Mouse (Mus musculus): ENCODE results near the gene Cbfb. TPM values are rescaled to one million over a fixed set of nuclear protein-coding genes. Genes with fewer than 3 reads are reported as not detected.

Gene Cbfb
- polyA plus RNA-seq, 1 experiment from 2014 or later: 85.2 TPM

GRCm38 (mm10) chr8:105182201-105182600 is 11.7 kb downstream of the Cbfb start:
- Histone ChIP-seq H3K9me3 (ENCODE audit: low read depth, low read length) (no peaks in the 10 kb centered on the region), H3K27me3 (ENCODE audit: insufficient read depth, low read length) (no peaks in the 10 kb centered on the region), H3K9ac (no peak overlapping the region), H3K4me2 (no peak overlapping the region), H3K36me3 (ENCODE audit: insufficient read depth) (peaks cover 58% of the 10 kb centered on the region), H3K4me3 (ENCODE audit: low read depth, low read length) (no peak overlapping the region), H3K4me1 (ENCODE audit: insufficient read depth) (no peaks in the 10 kb centered on the region), H3K27ac (ENCODE audit: low read depth) (no peak overlapping the region)
- 59% methylated on average over 1 of the region's 1 CpGs for WGBS
- no peak for TF ChIP-seq CTCF (IDR thresholded peaks at IDR 0.05; ENCODE audit: low read depth)
- DNase-seq (no peak), ATAC-seq (ENCODE audit: insufficient read depth) (no peak)

- DNase-seq: no peak
- no peak for ATAC-seq (ENCODE audit: insufficient read depth)
- WGBS: 65% methylated on average over 1 of the region's 1 CpGs
- no peak overlapping the region for H3K4me3 ChIP-seq (ENCODE audit: low read depth, low read length)
- H3K9me3 ChIP-seq (ENCODE audit: low read depth, low read length): no peaks in the 10 kb centered on the region
- no peak overlapping the region for H3K9ac ChIP-seq
- H3K27me3 ChIP-seq (ENCODE audit: insufficient read depth, low read length): no peaks in the 10 kb centered on the region
- no peaks in the 10 kb centered on the region for H3K4me1 ChIP-seq (ENCODE audit: insufficient read depth)
- H3K27ac ChIP-seq (ENCODE audit: low read depth): no peak overlapping the region
- peaks cover 42% of the 10 kb centered on the region for H3K36me3 ChIP-seq (ENCODE audit: insufficient read depth)
- no peak for TF ChIP-seq CTCF (IDR thresholded peaks at IDR 0.05; ENCODE audit: low read depth)
- H3K4me2 ChIP-seq: no peak overlapping the region
Measured at GRCm38 (mm10) chr8:105186467-105187005, 16.1 kb downstream of the Cbfb start.

GRCm38 (mm10) chr8:105192182-105192581 is 21.7 kb downstream of the Cbfb start:
- ATAC-seq (ENCODE audit: insufficient read depth) (no peak), DNase-seq (no peak)
- TF ChIP-seq CTCF (IDR thresholded peaks at IDR 0.05; ENCODE audit: low read depth): no peak
- no peaks in the 10 kb centered on the region for H3K9me3 ChIP-seq (ENCODE audit: low read depth, low read length)
- peaks cover 45% of the 10 kb centered on the region for H3K36me3 ChIP-seq (ENCODE audit: insufficient read depth)
- H3K27ac ChIP-seq (ENCODE audit: low read depth): no peak overlapping the region
- no peak overlapping the region for H3K4me2 ChIP-seq
- no peaks in the 10 kb centered on the region for H3K4me1 ChIP-seq (ENCODE audit: insufficient read depth)
- no peaks in the 10 kb centered on the region for H3K27me3 ChIP-seq (ENCODE audit: insufficient read depth, low read length)
- 93% methylated on average over 5 of the region's 5 CpGs for WGBS
- H3K9ac ChIP-seq: no peak overlapping the region
- H3K4me3 ChIP-seq (ENCODE audit: low read depth, low read length): no peak overlapping the region

GRCm38 (mm10) chr8:105205748-105206147 is 35.3 kb downstream of the Cbfb start:
- H3K9ac ChIP-seq: no peak overlapping the region
- DNase-seq (no peak), ATAC-seq (ENCODE audit: insufficient read depth) (no peak)
- no peaks in the 10 kb centered on the region for H3K27me3 ChIP-seq (ENCODE audit: insufficient read depth, low read length)
- WGBS: 73% methylated on average over 1 of the region's 1 CpGs
- no peak overlapping the region for H3K27ac ChIP-seq (ENCODE audit: low read depth)
- no peak for TF ChIP-seq CTCF (IDR thresholded peaks at IDR 0.05; ENCODE audit: low read depth)
- no peaks in the 10 kb centered on the region for H3K9me3 ChIP-seq (ENCODE audit: low read depth, low read length)
- H3K4me1 ChIP-seq (ENCODE audit: insufficient read depth): no peaks in the 10 kb centered on the region
- no peak overlapping the region for H3K4me2 ChIP-seq
- no peak overlapping the region for H3K4me3 ChIP-seq (ENCODE audit: low read depth, low read length)
- peaks cover 58% of the 10 kb centered on the region for H3K36me3 ChIP-seq (ENCODE audit: insufficient read depth)

GRCm38 (mm10) chr8:105206766-105207275 is 36.3 kb downstream of the Cbfb start:
- TF ChIP-seq CTCF (IDR thresholded peaks at IDR 0.05; ENCODE audit: low read depth): no peak
- H3K36me3 ChIP-seq (ENCODE audit: insufficient read depth): peaks cover 53% of the 10 kb centered on the region
- no peak overlapping the region for H3K27ac ChIP-seq (ENCODE audit: low read depth)
- 66% methylated on average over 7 of the region's 7 CpGs for WGBS
- H3K4me1 ChIP-seq (ENCODE audit: insufficient read depth): no peaks in the 10 kb centered on the region
- H3K4me3 ChIP-seq (ENCODE audit: low read depth, low read length): no peak overlapping the region
- no peak overlapping the region for H3K4me2 ChIP-seq
- H3K27me3 ChIP-seq (ENCODE audit: insufficient read depth, low read length): no peaks in the 10 kb centered on the region
- no peaks in the 10 kb centered on the region for H3K9me3 ChIP-seq (ENCODE audit: low read depth, low read length)
- H3K9ac ChIP-seq: no peak overlapping the region
- ATAC-seq (ENCODE audit: insufficient read depth) (no peak), DNase-seq (no peak)

- Histone ChIP-seq H3K9me3 (ENCODE audit: low read depth, low read length) (no peaks in the 10 kb centered on the region), H3K36me3 (ENCODE audit: insufficient read depth) (peaks cover 48% of the 10 kb centered on the region), H3K27ac (ENCODE audit: low read depth) (no peak overlapping the region), H3K4me1 (ENCODE audit: insufficient read depth) (no peaks in the 10 kb centered on the region), H3K27me3 (ENCODE audit: insufficient read depth, low read length) (no peaks in the 10 kb centered on the region), H3K9ac (no peak overlapping the region), H3K4me3 (ENCODE audit: low read depth, low read length) (no peak overlapping the region), H3K4me2 (no peak overlapping the region)
- DNase-seq (no peak), ATAC-seq (ENCODE audit: insufficient read depth) (no peak)
- 82% methylated on average over 2 of the region's 2 CpGs for WGBS
- TF ChIP-seq CTCF (IDR thresholded peaks at IDR 0.05; ENCODE audit: low read depth): no peak
Measured at GRCm38 (mm10) chr8:105207675-105208273, 37.3 kb downstream of the Cbfb start.

GRCm38 (mm10) chr8:105209153-105210110 is 39.0 kb downstream of the Cbfb start:
- H3K9ac ChIP-seq: no peak overlapping the region
- no peak for TF ChIP-seq CTCF (IDR thresholded peaks at IDR 0.05; ENCODE audit: low read depth)
- no peaks in the 10 kb centered on the region for H3K27me3 ChIP-seq (ENCODE audit: insufficient read depth, low read length)
- H3K27ac ChIP-seq (ENCODE audit: low read depth): no peak overlapping the region
- H3K36me3 ChIP-seq (ENCODE audit: insufficient read depth): peaks cover 40% of the 10 kb centered on the region; the same call in 1 of the 2 replicates
- 67% methylated on average over 1 of the region's 1 CpGs for WGBS
- no peak overlapping the region for H3K4me3 ChIP-seq (ENCODE audit: low read depth, low read length)
- H3K4me2 ChIP-seq: no peak overlapping the region
- DNase-seq (no peak), ATAC-seq (ENCODE audit: insufficient read depth) (no peak)
- H3K4me1 ChIP-seq (ENCODE audit: insufficient read depth): no peaks in the 10 kb centered on the region
- no peaks in the 10 kb centered on the region for H3K9me3 ChIP-seq (ENCODE audit: low read depth, low read length)

All from lung, embryonic 14.5 days (tissue).